Mouse (Mus musculus): ENCODE measurements around the gene Aspscr1.

Gene Aspscr1

DNA sequence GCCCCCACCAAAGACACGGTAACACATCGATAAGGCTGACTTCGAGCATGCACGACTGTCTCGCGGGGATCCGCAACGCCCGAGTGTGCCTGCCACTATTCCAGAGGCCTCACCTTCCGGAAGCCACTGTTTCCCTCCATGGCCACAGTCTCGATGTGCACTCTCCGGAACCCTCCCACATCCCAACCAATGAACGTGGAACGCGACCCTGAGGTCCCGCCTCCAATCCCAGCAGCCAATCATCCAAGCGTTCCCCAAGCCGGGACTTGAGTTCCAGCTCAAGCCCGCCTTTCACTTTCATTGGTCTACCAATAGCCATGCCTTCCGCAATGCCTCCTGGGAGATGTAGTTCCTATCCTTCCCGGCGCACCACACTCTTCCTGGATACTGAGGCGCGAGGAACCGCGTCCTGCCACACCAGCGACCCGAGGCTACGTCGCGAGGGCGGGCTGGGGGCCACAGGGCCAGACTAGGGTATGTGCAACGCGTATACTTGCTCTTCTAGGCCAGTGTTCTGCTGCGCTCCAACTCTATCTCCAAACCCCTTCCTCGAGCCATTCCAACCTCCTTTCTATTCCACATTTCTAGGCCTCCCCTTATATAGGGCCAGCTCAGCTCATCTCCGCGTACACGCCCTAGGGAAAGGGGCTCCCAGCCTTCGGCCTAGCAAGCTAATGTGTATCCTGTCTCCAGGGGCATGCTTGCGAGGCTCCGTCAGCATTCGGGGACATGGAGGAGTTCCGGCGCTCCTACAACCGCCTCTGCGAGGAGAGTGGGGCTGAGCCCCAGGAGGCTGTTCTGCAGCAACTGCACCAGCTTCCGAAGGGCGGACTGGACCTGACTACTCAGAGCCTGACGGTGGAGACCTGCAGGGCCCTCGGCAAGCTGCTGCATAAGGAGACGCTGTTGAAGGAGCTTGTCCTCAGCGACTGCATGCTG lies 41.1 kb downstream of the Aspscr1 start, which contains the start of the genes Cenpx and Lrrc45:
TSS of gene Cenpx (minus strand) at position 159 of the 939 bp plus-strand sequence.
TSS of gene Lrrc45 (plus strand) at position 346 of the 939 bp plus-strand sequence.
- DNase-seq (ENCODE audit: low read depth, low spot score) = peak; percentile 99

GRCm38 (mm10) chr11:120714546-120714945 lies 41.8 kb downstream of the Aspscr1 start:
- no peak for DNase-seq (ENCODE audit: low read depth, low spot score)

DNA sequence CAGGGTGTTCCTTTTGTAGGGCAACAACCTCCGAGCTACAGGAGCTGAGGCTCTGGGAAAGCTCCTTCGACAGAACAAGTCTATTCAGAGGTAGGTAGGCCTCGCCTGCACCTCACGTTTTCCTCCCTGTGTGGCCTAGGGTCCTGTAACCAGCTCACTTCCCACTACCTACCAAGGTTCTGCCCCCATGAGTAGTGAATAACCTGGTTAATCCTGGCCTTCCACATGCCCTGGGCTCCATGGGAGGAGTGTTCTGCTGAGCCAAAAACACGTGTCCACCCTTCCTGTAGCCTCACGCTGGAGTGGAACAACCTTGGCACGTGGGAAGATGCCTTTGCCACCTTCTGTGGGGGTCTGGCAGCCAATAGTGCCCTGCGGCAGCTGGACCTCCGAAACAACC lies 42.4 kb downstream of the Aspscr1 start:
- DNase-seq (ENCODE audit: low read depth, low spot score) = no peak

DNA sequence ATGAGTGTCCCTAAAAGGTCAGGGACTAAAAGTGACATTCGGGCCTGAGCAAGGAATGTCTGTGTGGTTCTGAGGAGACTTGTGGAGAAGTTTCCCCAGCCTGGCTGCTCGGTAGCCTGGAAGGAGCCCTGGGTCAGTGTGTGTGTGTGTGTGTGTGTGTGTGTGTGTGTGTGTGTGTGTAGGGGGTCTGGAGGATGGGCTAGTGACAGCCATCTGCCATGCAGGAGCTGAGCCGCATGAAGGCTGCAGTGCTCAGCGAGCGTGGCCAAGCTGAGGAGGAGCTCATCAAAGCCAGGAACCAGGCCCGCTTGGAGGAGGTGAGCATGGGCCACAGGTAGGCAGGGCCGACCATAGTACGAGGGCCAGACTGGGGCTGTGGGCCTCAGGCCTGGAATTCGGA lies 46.5 kb downstream of the Aspscr1 start:
- no peak for DNase-seq (ENCODE audit: low read depth, low spot score)

DNA sequence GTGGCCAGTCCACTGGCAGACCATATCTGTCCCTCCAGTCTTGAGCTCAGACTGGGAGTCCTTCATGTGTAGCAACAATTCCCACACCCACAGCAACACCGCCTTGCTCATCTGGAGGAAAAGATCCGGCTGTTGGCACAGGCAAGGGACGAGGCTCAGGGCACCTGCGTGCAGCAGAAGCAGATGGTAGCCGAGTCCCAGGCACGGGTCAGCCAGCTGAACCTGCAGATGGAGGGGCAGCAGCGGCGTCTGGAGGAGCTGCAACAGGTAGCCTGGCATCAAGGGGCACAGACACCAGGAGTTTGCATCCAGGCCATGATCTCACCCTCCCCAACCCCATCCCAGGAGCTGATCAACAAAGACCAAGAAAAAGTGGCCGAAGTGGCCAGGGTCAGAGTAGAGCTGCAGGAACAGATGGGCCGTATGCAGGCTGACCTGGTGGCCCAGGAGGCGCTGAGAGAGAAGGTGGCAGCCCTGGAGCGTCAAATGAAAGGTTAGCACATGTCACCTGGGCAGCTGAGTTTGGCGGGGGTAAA lies 47.1 kb downstream of the Aspscr1 start:
- DNase-seq (ENCODE audit: low read depth, low spot score) = no peak

DNA sequence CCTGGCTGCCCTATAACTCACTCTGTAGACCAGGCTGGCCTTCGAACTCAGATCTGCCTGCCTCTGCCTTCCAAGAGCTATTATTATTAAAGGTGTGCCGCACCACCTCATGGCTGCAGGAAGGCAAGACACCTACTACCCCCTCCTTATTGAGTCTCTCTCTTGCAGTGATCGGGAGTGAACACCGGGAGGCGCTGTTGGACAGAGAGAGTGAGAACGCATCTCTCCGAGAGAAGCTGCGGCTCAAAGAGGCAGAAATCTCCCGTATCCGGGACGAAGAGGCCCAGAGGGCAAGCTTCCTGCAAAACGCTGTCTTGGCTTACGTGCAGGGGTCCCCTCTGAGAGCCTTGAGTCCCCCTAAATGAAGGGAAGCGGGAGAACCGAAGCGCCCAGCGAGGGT lies 47.7 kb downstream of the Aspscr1 start:
- peak; percentile 92 for DNase-seq (ENCODE audit: low read depth, low spot score)

DNA sequence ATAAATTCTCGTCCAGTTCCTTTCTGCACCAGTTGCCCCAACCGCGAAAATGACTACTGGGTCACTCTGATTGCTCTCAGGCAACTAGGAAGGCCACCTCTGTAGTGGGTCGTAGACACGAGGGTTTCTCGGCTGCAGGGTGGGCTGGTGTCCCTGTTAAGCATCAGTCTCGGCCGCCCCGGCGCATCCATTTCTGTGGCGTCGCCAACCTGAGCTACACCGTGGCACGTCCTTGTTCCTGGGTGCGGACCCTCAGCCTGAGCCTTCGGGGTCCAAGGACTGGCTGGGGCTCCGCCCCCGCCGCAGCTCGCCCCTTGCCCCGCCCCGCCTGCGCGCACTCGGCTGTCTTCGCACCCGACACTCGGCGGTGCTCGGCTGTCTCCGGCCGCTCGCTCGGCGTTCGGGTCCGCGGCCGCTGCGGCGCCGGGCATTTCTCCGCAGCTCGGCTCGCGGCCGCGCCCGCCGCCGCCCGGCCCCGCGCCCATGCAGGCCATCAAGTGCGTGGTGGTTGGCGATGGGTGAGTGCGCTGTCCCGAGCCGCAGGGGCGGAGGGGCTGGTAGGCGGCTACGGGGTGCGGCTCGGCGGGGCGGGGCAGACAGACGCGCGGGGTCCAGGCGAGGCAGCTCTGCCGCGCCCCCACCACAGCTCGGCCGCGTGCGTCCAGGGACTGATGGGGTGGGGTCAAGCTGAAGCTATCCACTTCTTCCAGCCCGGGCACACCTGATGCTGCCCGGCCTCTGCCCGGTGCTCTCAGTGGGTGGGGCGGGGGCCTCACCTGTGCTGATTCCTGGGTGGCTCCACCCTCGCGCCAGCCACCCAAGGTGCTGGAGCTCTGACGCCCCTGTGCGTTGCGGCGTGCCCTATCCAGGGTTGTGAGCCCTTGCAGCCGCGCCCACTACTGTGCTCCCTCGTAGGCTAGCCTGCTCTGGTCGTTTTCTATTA lies 48.6 kb downstream of the Aspscr1 start, which contains the start of gene Rac3:
TSS of gene Rac3 (plus strand) at position 347 of the 943 bp plus-strand sequence.
- no peak for DNase-seq (ENCODE audit: low read depth, low spot score)

GRCm38 (mm10) chr11:120722067-120722630 lies 49.4 kb downstream of the Aspscr1 start:
- DNase-seq (ENCODE audit: low read depth, low spot score) = no peak

- DNase-seq (ENCODE audit: low read depth, low spot score) = no peak
These were observed 50.1 kb downstream of the Aspscr1 start for GRCm38 (mm10) chr11:120722761-120723382.

- no peak for DNase-seq (ENCODE audit: low read depth, low spot score)
These were observed 50.7 kb downstream of the Aspscr1 start for GRCm38 (mm10) chr11:120723509-120723908.

GRCm38 (mm10) chr11:120726243-120727168 lies 53.7 kb downstream of the Aspscr1 start:
- no peak for DNase-seq (ENCODE audit: low read depth, low spot score)

DNA sequence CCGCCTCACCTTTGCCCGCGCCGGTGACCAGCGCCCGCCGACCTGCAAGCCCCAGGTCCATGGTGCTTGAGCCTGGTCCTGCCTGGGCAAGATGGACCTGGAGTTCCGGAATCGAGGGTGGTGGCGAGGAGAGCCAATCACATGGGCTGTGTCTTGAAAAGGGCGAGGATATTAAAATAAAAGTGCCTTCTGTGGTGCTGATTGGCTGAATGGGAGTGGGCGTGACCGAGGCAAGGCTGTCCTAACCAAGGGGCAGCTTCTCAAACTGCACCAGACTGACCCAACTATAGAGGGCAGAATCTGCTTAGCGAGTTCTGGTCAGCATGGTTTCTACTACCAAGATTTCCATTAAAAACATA lies 54.4 kb downstream of the Aspscr1 start, which contains the start of gene Dcxr:
TSS of gene Dcxr (minus strand) at position 113 of the 359 bp plus-strand sequence.
- DNase-seq (ENCODE audit: low read depth, low spot score) = peak; percentile 92

DNA sequence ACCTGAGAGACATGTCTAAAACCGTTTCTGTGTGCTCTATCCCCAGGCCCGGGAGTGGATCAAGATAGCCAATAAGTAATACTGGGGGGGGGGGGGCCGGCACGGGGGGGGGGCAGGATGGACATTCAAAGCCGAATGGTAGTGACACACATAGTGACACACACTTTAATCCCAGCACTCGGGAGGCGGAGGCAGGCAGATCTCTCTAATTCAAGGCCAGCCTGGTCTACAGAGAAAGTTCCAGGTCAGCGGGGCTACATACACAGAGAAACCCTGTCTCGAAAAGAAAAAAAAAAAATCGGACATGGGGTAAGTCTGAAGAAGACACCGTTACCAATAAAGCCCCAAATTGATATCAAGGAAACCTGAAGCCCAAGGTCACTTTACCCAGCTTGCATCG lies 54.8 kb downstream of the Aspscr1 start:
- no peak for DNase-seq (ENCODE audit: low read depth, low spot score)

- no peak for DNase-seq (ENCODE audit: low read depth, low spot score)
These were observed 55.9 kb downstream of the Aspscr1 start for GRCm38 (mm10) chr11:120728530-120729240.

- DNase-seq (ENCODE audit: low read depth, low spot score) = peak; percentile 80
These were observed 56.8 kb downstream of the Aspscr1 start for GRCm38 (mm10) chr11:120729432-120730050.

DNA sequence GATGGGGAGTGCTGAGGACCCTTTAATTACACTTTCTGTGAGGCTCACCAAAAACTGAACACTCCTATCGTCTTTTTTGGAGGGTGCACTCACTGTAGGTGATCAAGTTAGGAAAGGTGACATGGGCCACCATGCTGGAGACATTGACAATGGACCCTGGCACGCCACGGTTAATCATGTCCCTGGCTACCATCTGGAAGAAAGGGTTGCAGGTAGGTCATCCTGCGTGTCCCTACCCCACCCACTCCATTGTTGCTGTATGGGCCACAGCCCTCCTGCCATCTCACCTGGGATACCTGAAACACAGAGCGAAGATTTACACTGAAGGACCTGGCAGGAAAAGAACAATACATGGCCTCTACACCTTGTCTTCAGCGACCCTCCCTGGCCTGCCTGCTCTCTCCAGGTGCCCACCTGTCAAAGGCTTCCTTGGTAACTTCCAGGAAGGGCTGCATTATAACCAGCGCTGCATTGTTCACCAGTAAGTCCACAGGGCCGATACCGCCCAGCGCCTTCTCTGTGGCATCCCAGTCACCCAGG lies 57.6 kb downstream of the Aspscr1 start:
- DNase-seq (ENCODE audit: low read depth, low spot score) = no peak

GRCm38 (mm10) chr11:120731395-120731794 lies 58.6 kb downstream of the Aspscr1 start:
- no peak for DNase-seq (ENCODE audit: low read depth, low spot score)

All from forelimb bud, embryonic 11.5 days (tissue).